Mouse (Mus musculus) MEL (cell line): Measurements from ENCODE around the gene Gtf2h5. TPM values are rescaled to one million over a fixed set of nuclear protein-coding genes. Genes with fewer than 3 reads are reported as not detected.

Source experiments
- DNase-seq: peaks from one replicate; pipeline ENCODE4 v3.0.0; 2011; ENCODE audit warnings: low read depth, low spot score
- H3K27ac ChIP-seq: 2 replicates; pipeline ENCODE4 v1.5.1; 2012; ENCODE audit warnings: low read depth, mild to moderate bottlenecking, control low read depth, low read length, moderate library complexity; ENCODE audit not compliant: control insufficient read depth
- H3K27me3 ChIP-seq, 2 experiments: fragments of 150-350 bp in 1 of 2; sonication (generic) in 1 of 2; 2 replicates each; pipeline ENCODE4 v1.6.1; 2012; ENCODE audit warnings: low read length in 2 of 2, mild to moderate bottlenecking in 2 of 2, improper control_type of control experiment in 1 of 2, moderate library complexity in 1 of 2; ENCODE audit not compliant: insufficient read depth in 2 of 2, control insufficient read depth in 1 of 2
- H3K36me3 ChIP-seq, 2 experiments: 2 replicates each; pipeline ENCODE4 v1.6.1; 2012 to 2014; ENCODE audit warnings: low read length in 2 of 2, improper control_type of control experiment in 1 of 2, inconsistent platforms in 1 of 2, mild to moderate bottlenecking in 1 of 2; ENCODE audit not compliant: insufficient read depth in 2 of 2, control insufficient read depth in 1 of 2
- H3K4me1 ChIP-seq, 2 experiments: fragments of 150-350 bp in 1 of 2; sonication (generic) in 1 of 2; 2 replicates each; pipeline ENCODE4 v1.6.1; 2012; ENCODE audit warnings: low read length in 2 of 2, improper control_type of control experiment in 1 of 2, mild to moderate bottlenecking in 1 of 2; ENCODE audit not compliant: insufficient read depth in 2 of 2, control insufficient read depth in 1 of 2
- H3K4me3 ChIP-seq, 2 experiments: fragments of 150-350 bp in 1 of 2; sonication (generic) in 1 of 2; 2 replicates each; pipeline ENCODE4 v1.5.1; 2012; ENCODE audit warnings: low read depth in 2 of 2, low read length in 2 of 2, mild to moderate bottlenecking in 2 of 2, moderate library complexity in 2 of 2, control low read depth in 1 of 2, improper control_type of control experiment in 1 of 2; ENCODE audit not compliant: control insufficient read depth in 1 of 2, insufficient read depth in 1 of 2
- H3K79me2 ChIP-seq: 2 replicates; pipeline ENCODE4 v1.6.1; 2012; ENCODE audit warnings: mild to moderate bottlenecking, low read length, moderate library complexity; ENCODE audit not compliant: control insufficient read depth, poor library complexity, insufficient read depth
- H3K9ac ChIP-seq: 2 replicates; pipeline ENCODE4 v1.6.1; 2012; ENCODE audit warnings: low read depth, mild to moderate bottlenecking, control low read depth, low read length, moderate library complexity; ENCODE audit not compliant: control insufficient read depth, poor library complexity, severe bottlenecking
- H3K9me3 ChIP-seq: fragments of 150-350 bp; sonication (generic); replicated peaks from 2 replicates; pipeline ENCODE4 v1.6.1; 2012; ENCODE audit warnings: mild to moderate bottlenecking, low read length, improper control_type of control experiment, moderate library complexity; ENCODE audit not compliant: insufficient read depth
- CHD2 ChIP-seq: IDR thresholded peaks from 2 replicates; pipeline ENCODE4 v1.6.1; 2011; ENCODE audit warnings: low read length, improper control_type of control experiment
- CTCF ChIP-seq, 3 experiments: IDR thresholded peaks in 2 of 3; conservative IDR thresholded peaks in 1 of 3; 2 replicates each; pipeline ENCODE4 v1.5.1; 2011 to 2012; ENCODE audit warnings: low read length in 3 of 3, low read depth in 2 of 3, mild to moderate bottlenecking in 2 of 3, improper control_type of control experiment in 1 of 3, inconsistent platforms in 1 of 3, mixed read lengths in 1 of 3, moderate library complexity in 1 of 3; ENCODE audit not compliant: control insufficient read depth in 1 of 3, insufficient read depth in 1 of 3, poor library complexity in 1 of 3, severe bottlenecking in 1 of 3
- ELF1 ChIP-seq: IDR thresholded peaks from 2 replicates; pipeline ENCODE4 v1.6.1; 2014; ENCODE audit warnings: low read depth, mild to moderate bottlenecking, inconsistent platforms, low read length, improper control_type of control experiment, moderate library complexity
- GABPA ChIP-seq: IDR thresholded peaks from 2 replicates; pipeline ENCODE4 v1.6.1; 2012; ENCODE audit warnings: low read depth, mild to moderate bottlenecking, inconsistent platforms, low read length, improper control_type of control experiment, moderate library complexity
- HCFC1 ChIP-seq: IDR thresholded peaks from 2 replicates; pipeline ENCODE4 v1.6.1; 2012; ENCODE audit warnings: low read depth, mild to moderate bottlenecking, inconsistent platforms, low read length, improper control_type of control experiment, moderate library complexity
- KAT2A ChIP-seq: conservative IDR thresholded peaks from 2 replicates; pipeline ENCODE4 v1.6.1; 2012; ENCODE audit warnings: low read depth, low read length, improper control_type of control experiment, inconsistent platforms
- MAZ ChIP-seq: IDR thresholded peaks from 2 replicates; pipeline ENCODE4 v1.6.1; 2012; ENCODE audit warnings: low read depth, mild to moderate bottlenecking, inconsistent platforms, low read length, improper control_type of control experiment
- MEF2A ChIP-seq: IDR thresholded peaks from 2 replicates; pipeline ENCODE4 v1.6.1; 2014; ENCODE audit warnings: low read depth, mild to moderate bottlenecking, inconsistent platforms, low read length, improper control_type of control experiment; ENCODE audit not compliant: poor library complexity, insufficient replicate concordance, severe bottlenecking; ENCODE audit errors: extremely low read depth
- MYB ChIP-seq: IDR thresholded peaks from 2 replicates; pipeline ENCODE4 v1.6.1; 2011; ENCODE audit warnings: mild to moderate bottlenecking, low read depth, low read length, improper control_type of control experiment
- NELFE ChIP-seq: IDR thresholded peaks from 2 replicates; pipeline ENCODE4 v1.6.1; 2011; ENCODE audit warnings: low read depth, low read length, improper control_type of control experiment
- POLR2AphosphoS5 ChIP-seq: IDR thresholded peaks from 2 replicates; pipeline ENCODE4 v1.6.1; 2012; ENCODE audit warnings: low read depth, borderline replicate concordance, mild to moderate bottlenecking, inconsistent platforms, low read length, moderate library complexity, mixed read lengths
- RCOR1 ChIP-seq: IDR thresholded peaks from 2 replicates; pipeline ENCODE4 v1.6.1; 2012; ENCODE audit warnings: low read depth, mild to moderate bottlenecking, inconsistent platforms, low read length, improper control_type of control experiment
- TAL1 ChIP-seq: IDR thresholded peaks from 2 replicates; pipeline ENCODE4 v1.6.1; 2012; ENCODE audit warnings: mild to moderate bottlenecking, inconsistent platforms, low read length, moderate library complexity, mixed read lengths
- TCF12 ChIP-seq: IDR thresholded peaks from 2 replicates; pipeline ENCODE4 v1.6.1; 2014; ENCODE audit warnings: low read depth, mild to moderate bottlenecking, inconsistent platforms, low read length, improper control_type of control experiment, moderate library complexity
- ZKSCAN1 ChIP-seq: IDR thresholded peaks from 2 replicates; pipeline ENCODE4 v1.6.1; 2012; ENCODE audit warnings: low read depth, mild to moderate bottlenecking, inconsistent platforms, low read length, improper control_type of control experiment, moderate library complexity
- polyA plus RNA-seq, 2 experiments: library from polyadenylated mRNA; stranded (reverse) in 1 of 2; unstranded in 1 of 2; fragments of >175 nt in 1 of 2; fragments of >200 nt in 1 of 2; gene quantifications; 2 replicates each; pipeline versions ENCODE4 v1.2.1 to v1.2.4; 2012; ENCODE audit warnings: low replicate concordance in 2 of 2, low read depth in 1 of 2; ENCODE audit not compliant: insufficient read length in 2 of 2, insufficient read depth in 1 of 2, missing spikeins in 1 of 2
- total RNA-seq: library from RNA; depleted of rRNA; stranded (reverse); fragments of 300-350 nt; gene quantifications from 2 replicates; pipeline ENCODE4 v1.2.3, GENCODE M21; 2012

Gtf2h5 gene
- total and polyA plus RNA-seq, 3 experiments: 78.3 to 90.9 TPM; not detected in 1

DNA sequence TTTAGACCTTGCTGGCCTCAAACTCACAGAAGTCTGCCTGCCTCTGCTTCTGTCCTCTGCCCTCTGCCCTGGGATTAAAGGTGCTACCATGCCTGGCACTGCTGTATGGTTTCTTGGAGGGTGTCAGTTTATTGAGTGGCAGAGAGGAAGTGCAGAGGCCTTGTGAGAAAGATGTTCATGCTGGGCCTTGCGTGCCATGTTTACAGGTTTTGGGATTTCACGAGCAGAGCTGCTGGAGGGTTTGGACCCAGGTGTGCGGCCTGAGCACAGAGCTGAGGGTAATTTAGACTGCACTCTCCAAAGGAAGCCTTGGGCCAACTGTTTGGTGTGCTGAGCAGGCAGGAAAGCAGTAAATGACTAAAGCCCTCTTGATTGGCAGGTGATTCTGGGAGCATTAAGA is 38.3 kb downstream of the Gtf2h5 start:
- Histone ChIP-seq H3K4me3 (no peak overlapping the region), H3K9me3 (no peaks in the 10 kb centered on the region), H3K27me3 (no peaks in the 10 kb centered on the region), H3K36me3 (peaks cover 0 to 4% of the 10 kb centered on the region in 2 experiments; a peak in 1 of 4 replicates), H3K27ac (no peak overlapping the region), H3K79me2 (no peaks in the 10 kb centered on the region), H3K4me1 (no peaks in the 10 kb centered on the region), H3K9ac (no peak overlapping the region)
- DNase-seq: no peak
- TF ChIP-seq ZKSCAN1: no peak
- no peak for TF ChIP-seq CHD2

DNA sequence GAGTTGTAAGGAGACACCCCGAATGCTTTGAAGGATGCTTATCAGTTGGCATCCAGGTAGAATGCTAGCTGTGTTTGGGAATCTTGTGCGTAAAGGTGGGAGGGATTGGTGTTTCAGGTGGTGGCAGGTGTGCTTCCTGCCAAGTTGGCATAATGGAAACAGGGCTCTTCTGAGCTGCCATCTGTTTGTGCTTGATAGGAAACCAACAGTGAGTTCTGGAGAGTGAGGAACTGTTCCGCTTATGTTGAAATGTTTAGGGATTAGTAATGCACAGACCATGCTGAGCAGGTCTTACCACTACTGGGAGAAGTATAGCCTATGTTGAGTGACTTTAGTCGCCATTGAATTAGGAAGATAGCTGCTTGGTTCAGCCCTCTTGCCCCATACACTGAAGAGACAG is 39.3 kb downstream of the Gtf2h5 start:
- H3K36me3 ChIP-seq: peaks cover 0 to 4% of the 10 kb centered on the region in 2 experiments; a peak in 1 of 4 replicates
- no peak overlapping the region for H3K9ac ChIP-seq
- no peak overlapping the region for H3K4me3 ChIP-seq
- H3K27ac ChIP-seq: no peak overlapping the region
- H3K9me3 ChIP-seq: no peaks in the 10 kb centered on the region
- no peaks in the 10 kb centered on the region for H3K79me2 ChIP-seq
- H3K4me1 ChIP-seq: no peaks in the 10 kb centered on the region
- H3K27me3 ChIP-seq: no peaks in the 10 kb centered on the region
- no peak for TF ChIP-seq ELF1
- no peak for DNase-seq

DNA sequence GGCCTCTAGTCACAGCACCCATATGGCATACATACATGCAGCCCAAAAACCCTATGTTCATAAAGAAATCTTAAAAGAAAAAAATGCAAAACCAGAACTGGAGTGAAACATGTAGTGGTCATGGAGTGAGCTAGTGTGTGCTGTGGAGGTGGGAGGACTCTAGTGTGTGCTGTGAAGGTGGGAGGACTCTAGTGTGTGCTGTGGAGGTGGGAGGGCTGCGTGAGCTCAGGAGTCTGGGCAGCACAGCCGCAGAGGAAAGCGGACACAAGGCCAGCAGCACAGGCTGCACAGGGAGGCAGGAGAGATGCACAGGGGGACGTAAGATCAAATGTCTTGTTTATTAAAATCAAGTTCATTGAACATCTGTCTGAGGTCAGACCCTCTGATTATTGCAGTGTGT is 44.2 kb downstream of the Gtf2h5 start:
- Histone ChIP-seq H3K9me3 (no peaks in the 10 kb centered on the region), H3K27ac (no peak overlapping the region), H3K36me3 (peaks cover 0 to 4% of the 10 kb centered on the region in 2 experiments; a peak in 1 of 4 replicates), H3K79me2 (no peaks in the 10 kb centered on the region), H3K4me3 (no peak overlapping the region), H3K9ac (no peak overlapping the region), H3K27me3 (no peaks in the 10 kb centered on the region), H3K4me1 (no peaks in the 10 kb centered on the region)
- DNase-seq: no peak
- TF ChIP-seq CTCF (IDR thresholded peaks at IDR 0.05 in 2 of 3, conservative IDR thresholded peaks at IDR 0.05 in 1 of 3; ENCODE audit: control insufficient read depth in 1 of 3, insufficient read depth in 1 of 3, low read depth in 2 of 3, low read length in 3 of 3, poor library complexity in 1 of 3, severe bottlenecking in 1 of 3): no peak
- TF ChIP-seq TCF12: no peak
- no peak for TF ChIP-seq MEF2A
- TF ChIP-seq GABPA: no peak
- TF ChIP-seq MYB: no peak
- no peak for TF ChIP-seq KAT2A
- TF ChIP-seq NELFE: no peak
- no peak for TF ChIP-seq POLR2AphosphoS5
- no peak for TF ChIP-seq TAL1
- no peak for TF ChIP-seq RCOR1
- TF ChIP-seq HCFC1: no peak
- TF ChIP-seq MAZ: no peak
